Mouse (Mus musculus) liver, adult 2 months (tissue): ENCODE data around the gene Scml4. TPM values are rescaled to one million over a fixed set of nuclear protein-coding genes. Genes with fewer than 3 reads are reported as not detected.

Experiments
- DNase-seq: peaks from one replicate; pipeline ENCODE4 v3.0.0-alpha.2; 2011; ENCODE audit warnings: low read depth, low spot score; ENCODE audit errors: extremely low read depth
- H3K27ac ChIP-seq: fragments of 200-500 bp; replicated peaks from 2 replicates; pipeline ENCODE4 v1.5.1; 2012; ENCODE audit warnings: low read depth, mild to moderate bottlenecking, control low read depth, inconsistent platforms, low read length; ENCODE audit not compliant: insufficient read depth
- H3K27me3 ChIP-seq: fragments of 200-500 bp; 2 replicates; pipeline ENCODE4 v1.6.1; 2012; ENCODE audit warnings: mild to moderate bottlenecking, moderate library complexity, low read length, inconsistent platforms; ENCODE audit not compliant: control insufficient read depth, insufficient read depth
- H3K36me3 ChIP-seq: fragments of 200-500 bp; 2 replicates; pipeline ENCODE4 v1.6.1; 2012; ENCODE audit warnings: low read length, inconsistent platforms; ENCODE audit not compliant: control insufficient read depth, insufficient read depth
- H3K4me1 ChIP-seq: fragments of 200-500 bp; 2 replicates; pipeline ENCODE4 v1.6.1; 2011; ENCODE audit warnings: low read length; ENCODE audit not compliant: control insufficient read depth, insufficient read depth
- H3K4me3 ChIP-seq: fragments of 200-500 bp; 2 replicates; pipeline ENCODE4 v1.5.1; 2011; ENCODE audit warnings: low read depth, mild to moderate bottlenecking, control low read depth, low read length, moderate library complexity; ENCODE audit not compliant: insufficient read depth
- H3K79me2 ChIP-seq: fragments of 200-500 bp; 2 replicates; pipeline ENCODE4 v1.6.1; 2012; ENCODE audit warnings: inconsistent platforms, mild to moderate bottlenecking, low read length, moderate library complexity; ENCODE audit not compliant: control insufficient read depth, insufficient read depth
- H3K9ac ChIP-seq: fragments of 200-500 bp; 2 replicates; pipeline ENCODE4 v1.6.1; 2012; ENCODE audit warnings: low read depth, mild to moderate bottlenecking, control low read depth, inconsistent platforms, low read length
- CTCF ChIP-seq: fragments of 200-500 bp; IDR thresholded peaks from 2 replicates; pipeline ENCODE4 v1.5.1; 2011; ENCODE audit warnings: low read depth, low read length, control low read depth
- POLR2A ChIP-seq: fragments of 200-500 bp; IDR thresholded peaks from 2 replicates; pipeline ENCODE4 v1.6.1; 2011; ENCODE audit warnings: low read length, control low read depth; ENCODE audit not compliant: insufficient read depth; ENCODE audit errors: extremely low read depth
- WGBS: fragments of 180-500 bp; shearing (Covaris S2); methylation state at CpG from one replicate; pipeline ENCODE4 v1.1.7; 2018; 5-methylcytosine and 5-hydroxymethylcytosine counted together
- polyA plus RNA-seq: library from polyadenylated mRNA; depleted of rRNA; stranded (reverse); fragments of >200 nt; gene quantifications from 2 replicates; pipeline ENCODE4 v1.2.3, GENCODE M21; 2012
- total RNA-seq: library from RNA; depleted of rRNA; stranded (reverse); fragments of >200 nt; gene quantifications from 2 replicates; pipeline ENCODE4 v1.2.3, GENCODE M21; 2014

The Scml4 gene
- total and polyA plus RNA-seq, 2 experiments, result 0.28 to 0.50 TPM

GRCm38 (mm10) chr10:42955205-42955604, 95.0 kb downstream of the Scml4 start:
- H3K27me3 ChIP-seq, result no peaks in the 10 kb centered on the region
- no peak overlapping the region for H3K9ac ChIP-seq
- H3K4me3 ChIP-seq, result no peak overlapping the region
- WGBS, result 96% methylated on average over 3 of the region's 3 CpGs
- H3K79me2 ChIP-seq, result no peaks in the 10 kb centered on the region
- 0 out of 2 replicates have a peak, but pooled peaks cover 2% of the 10 kb centered on the region for H3K4me1 ChIP-seq
- DNase-seq, result no peak
- TF ChIP-seq CTCF, result no peak
- no peak for TF ChIP-seq POLR2A
- no peak overlapping the region for H3K27ac ChIP-seq
- no peaks in the 10 kb centered on the region for H3K36me3 ChIP-seq

- no peak overlapping the region for H3K27ac ChIP-seq
These were observed 97.9 kb downstream of the Scml4 start for GRCm38 (mm10) chr10:42957881-42958651.

DNA sequence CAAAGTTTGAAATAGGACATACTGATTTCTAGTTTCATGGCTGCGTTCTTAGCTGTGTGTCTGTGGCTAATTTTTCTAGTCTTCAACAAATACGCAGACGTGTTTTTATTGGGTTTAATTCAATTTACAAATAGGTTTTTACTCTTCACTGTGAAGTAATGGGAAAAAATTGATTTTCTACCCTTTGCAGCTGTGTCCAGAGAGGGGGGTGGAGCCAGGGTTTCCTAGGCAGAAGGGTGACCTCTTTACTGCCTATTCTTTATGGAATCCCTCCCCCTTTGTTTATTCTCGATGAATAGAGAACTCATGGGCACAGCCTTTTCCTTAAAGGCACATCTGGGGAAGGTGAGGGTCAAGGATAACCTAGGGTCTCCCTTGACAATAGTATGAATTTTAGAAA, 98.5 kb downstream of the Scml4 start:
- Histone ChIP-seq H3K36me3 (no peaks in the 10 kb centered on the region), H3K4me3 (no peak overlapping the region), H3K4me1 (0 out of 2 replicates have a peak, but pooled peaks cover 2% of the 10 kb centered on the region), H3K79me2 (no peaks in the 10 kb centered on the region), H3K27ac (no peak overlapping the region), H3K27me3 (no peaks in the 10 kb centered on the region; the same call in 1 of the 2 replicates), H3K9ac (no peak overlapping the region)
- TF ChIP-seq POLR2A (no peak), CTCF (no peak)
- DNase-seq, result no peak
- 46% methylated on average over 4 of the region's 4 CpGs for WGBS

More at GRCm38 (mm10) chr10:42957881-42958651, 97.9 kb downstream of the Scml4 start:
- Histone ChIP-seq H3K9ac (no peak overlapping the region), H3K4me3 (no peak overlapping the region), H3K4me1 (0 out of 2 replicates have a peak, but pooled peaks cover 2% of the 10 kb centered on the region), H3K79me2 (no peaks in the 10 kb centered on the region), H3K36me3 (no peaks in the 10 kb centered on the region), H3K27me3 (no peaks in the 10 kb centered on the region; the same call in 1 of the 2 replicates)
- peak; percentile 27 for DNase-seq
- TF ChIP-seq POLR2A (no peak), CTCF (peak; percentile 81)
- 12% methylated on average over 21 of the region's 21 CpGs for WGBS

DNA sequence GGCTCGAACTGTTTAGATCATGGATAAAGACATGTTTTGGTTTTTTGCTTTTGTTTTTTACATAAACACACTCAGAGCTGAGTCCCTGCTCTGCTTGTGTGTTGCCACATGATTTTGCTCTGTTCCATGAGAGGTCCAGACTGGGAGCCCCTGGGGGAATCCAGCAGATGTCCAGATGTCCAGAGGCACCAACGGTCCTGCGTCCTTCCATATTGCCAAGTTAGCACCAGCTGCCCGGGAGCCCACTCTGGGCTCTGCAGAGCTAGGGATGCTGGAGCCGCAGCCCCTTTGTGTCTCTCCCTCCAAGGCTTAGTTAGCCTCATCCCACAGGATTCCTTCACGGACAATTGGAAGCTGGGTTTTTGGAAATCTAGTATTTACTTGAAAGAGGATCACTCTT, 101.6 kb downstream of the Scml4 start:
- H3K4me3 ChIP-seq, result no peak overlapping the region
- no peak for TF ChIP-seq POLR2A
- no peak for TF ChIP-seq CTCF
- 0 out of 2 replicates have a peak, but pooled peaks cover 2% of the 10 kb centered on the region for H3K4me1 ChIP-seq
- no peaks in the 10 kb centered on the region for H3K79me2 ChIP-seq
- WGBS, result 81% methylated on average over 6 of the region's 6 CpGs
- H3K27ac ChIP-seq, result no peak overlapping the region
- no peak overlapping the region for H3K9ac ChIP-seq
- H3K27me3 ChIP-seq, result no peaks in the 10 kb centered on the region; the same call in 1 of the 2 replicates
- H3K36me3 ChIP-seq, result no peaks in the 10 kb centered on the region
- DNase-seq, result no peak

- Histone ChIP-seq H3K79me2 (no peaks in the 10 kb centered on the region), H3K4me3 (no peak overlapping the region), H3K9ac (no peak overlapping the region), H3K36me3 (no peaks in the 10 kb centered on the region), H3K4me1 (0 out of 2 replicates have a peak, but pooled peaks cover 2% of the 10 kb centered on the region), H3K27ac (no peak overlapping the region), H3K27me3 (no peaks in the 10 kb centered on the region; the same call in 1 of the 2 replicates)
- TF ChIP-seq CTCF (no peak), POLR2A (no peak)
- no peak for DNase-seq
- WGBS, result 80% methylated on average over 6 of the region's 6 CpGs
These were observed 102.0 kb downstream of the Scml4 start for GRCm38 (mm10) chr10:42962181-42962601.

DNA sequence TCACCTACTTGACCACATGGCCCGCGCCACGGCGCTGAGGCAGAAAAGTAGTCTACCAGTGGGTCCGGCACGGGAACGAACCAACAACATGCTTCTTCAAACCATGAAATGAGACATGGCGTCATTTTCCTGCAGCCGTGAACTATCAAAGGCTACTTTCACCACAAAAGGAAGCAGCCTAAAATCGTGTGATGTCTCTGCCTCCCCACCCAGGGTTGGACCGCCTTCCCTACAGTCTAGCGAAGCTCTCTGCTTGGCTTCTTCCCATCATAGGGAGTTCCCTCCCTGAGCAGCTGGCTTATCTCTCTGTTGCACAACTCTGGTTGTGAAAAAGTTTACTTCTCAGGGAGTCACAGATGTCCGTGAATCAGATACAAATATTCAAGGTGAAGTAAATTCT, 102.5 kb downstream of the Scml4 start:
- Histone ChIP-seq H3K36me3 (no peaks in the 10 kb centered on the region), H3K9ac (no peak overlapping the region), H3K27ac (no peak overlapping the region), H3K27me3 (peaks cover 2% of the 10 kb centered on the region; the same call in 1 of the 2 replicates), H3K4me3 (no peak overlapping the region), H3K4me1 (0 out of 2 replicates have a peak, but pooled peaks cover 2% of the 10 kb centered on the region), H3K79me2 (no peaks in the 10 kb centered on the region)
- 85% methylated on average over 13 of the region's 13 CpGs for WGBS
- TF ChIP-seq CTCF, result no peak
- TF ChIP-seq POLR2A, result no peak
- no peak for DNase-seq
